Mouse (Mus musculus): ENCODE results near the gene Spdye4c.

DNA sequence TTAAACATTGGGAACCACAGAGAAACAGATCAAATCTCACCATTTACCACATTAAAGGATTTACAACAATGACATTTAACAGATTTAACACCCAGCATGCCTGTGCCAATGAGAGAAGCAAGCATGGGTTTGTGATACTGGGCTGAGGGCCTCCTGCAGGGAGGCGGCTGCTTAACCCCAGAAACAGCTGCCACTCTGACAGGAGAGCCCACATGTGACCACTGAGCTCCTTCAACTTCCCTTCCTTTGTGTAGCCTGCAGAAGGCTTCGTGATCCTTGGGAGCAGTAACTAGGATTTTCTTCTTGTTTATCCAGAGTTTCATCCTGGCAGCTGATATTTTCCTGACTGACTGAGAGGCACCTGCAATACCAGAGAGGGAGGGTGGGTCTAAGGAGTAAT is 10.5 kb downstream of the Spdye4c start:
- TF ChIP-seq CTCF (IDR thresholded peaks at IDR 0.05; ENCODE audit: control insufficient read depth, insufficient read depth, insufficient read length) (no peak), USF1 (IDR thresholded peaks at IDR 0.05; ENCODE audit: low read depth) (no peak)
